In genomic region chr5:74214501-74215110, GRCm38 (mm10) we compare ENCODE assay signal across 8 mouse cellular contexts. TPM values are rescaled to one million over a fixed set of nuclear protein-coding genes. Genes with fewer than 3 reads are reported as not detected.
DNase-seq lines count a peak whose midpoint lies in the region; ATAC-seq and TF ChIP-seq lines count a peak whose summit lies in the region.

No protein-coding gene starts in this region.

- H3K4me2 ChIP-seq in heart, embryonic 12.5 days = no peak overlapping the region
- no peak overlapping the region for H3K4me2 ChIP-seq in neural tube, embryonic 11.5 days (ENCODE audit: low read depth)
- H3K4me2 ChIP-seq in hindbrain, embryonic 14.5 days (replicated peaks) = 0 out of 2 replicates have a peak overlapping the region, but pooled peaks have one; percentile 5
- H3K4me2 ChIP-seq in stomach, postnatal 0 days (replicated peaks; ENCODE audit: low read depth) = no peak overlapping the region

- no peak for TF ChIP-seq EP300 in stomach, postnatal 0 days (optimal IDR thresholded peaks at IDR 0.05)

- WGBS in heart, embryonic 12.5 days = 17% methylated on average over 7 of the region's 7 CpGs
- WGBS in neural tube, embryonic 11.5 days = 4% methylated on average over 7 of the region's 7 CpGs
- 5% methylated on average over 6 of the region's 7 CpGs for WGBS in hindbrain, embryonic 14.5 days
- WGBS in stomach, postnatal 0 days = 36% methylated on average over 7 of the region's 7 CpGs

- no peak for DNase-seq in heart, adult 11 months
- DNase-seq in neural tube, embryonic 11.5 days (ENCODE audit: low spot score) = no peak
- DNase-seq in neural tube, embryonic 10.5 days (ENCODE audit: extremely low spot score, low spot score) = no peak
- no peak for DNase-seq in hindbrain, embryonic 14.5 days (ENCODE audit: low spot score)
- no peak for DNase-seq in stomach, postnatal 0 days (ENCODE audit: low spot score)
- no peak for DNase-seq in right cerebral cortex, postnatal 36 days (ENCODE audit: low spot score in 2 of 2)
- no peak for DNase-seq in cerebellum, postnatal 4 days (ENCODE audit: low spot score in 2 of 2)

- no peak for ATAC-seq in heart, embryonic 12.5 days (ENCODE audit: insufficient number of reproducible peaks, low FRiP score)
- ATAC-seq in neural tube, embryonic 11.5 days (ENCODE audit: insufficient read depth, low FRiP score, low TSS enrichment) = peak; percentile 58; the same call in 1 of the 2 replicates
- ATAC-seq in hindbrain, embryonic 14.5 days (ENCODE audit: low FRiP score) = no peak
- no peak for ATAC-seq in stomach, postnatal 0 days (ENCODE audit: low FRiP score, low TSS enrichment)

- H3K4me3 ChIP-seq in heart, embryonic 12.5 days = no peak overlapping the region
- no peak overlapping the region for H3K4me3 ChIP-seq in neural tube, embryonic 11.5 days (ENCODE audit: low read depth, low read length)
- H3K4me3 ChIP-seq in hindbrain, embryonic 14.5 days (replicated peaks; ENCODE audit: low read length) = no peak overlapping the region
- H3K4me3 ChIP-seq in stomach, postnatal 0 days (ENCODE audit: low read depth, low read length) = no peak overlapping the region

- TF ChIP-seq CTCF in stomach, postnatal 0 days (IDR thresholded peaks at IDR 0.05; ENCODE audit: low read depth) = no peak

- H3K9me3 ChIP-seq in heart, embryonic 12.5 days (replicated peaks) = no peaks in the 10 kb centered on the region
- no peaks in the 10 kb centered on the region for H3K9me3 ChIP-seq in neural tube, embryonic 11.5 days (ENCODE audit: control insufficient read depth, low read length)
- no peaks in the 10 kb centered on the region for H3K9me3 ChIP-seq in hindbrain, embryonic 14.5 days (ENCODE audit: control insufficient read depth, low read length)
- no peaks in the 10 kb centered on the region for H3K9me3 ChIP-seq in stomach, postnatal 0 days (ENCODE audit: control insufficient read depth, low read length)

- H3K36me3 ChIP-seq in heart, embryonic 12.5 days = no peaks in the 10 kb centered on the region
- H3K36me3 ChIP-seq in neural tube, embryonic 11.5 days (ENCODE audit: control insufficient read depth, insufficient read depth, low read length) = no peaks in the 10 kb centered on the region
- no peaks in the 10 kb centered on the region for H3K36me3 ChIP-seq in hindbrain, embryonic 14.5 days (replicated peaks; ENCODE audit: control insufficient read depth, insufficient read depth)
- H3K36me3 ChIP-seq in stomach, postnatal 0 days (ENCODE audit: control insufficient read depth, insufficient read depth, low read length) = no peaks in the 10 kb centered on the region

- 0 out of 2 replicates have a peak overlapping the region, but pooled peaks have one; percentile 27 for H3K27ac ChIP-seq in heart, embryonic 12.5 days (ENCODE audit: poor library complexity, severe bottlenecking)
- 0 out of 2 replicates have a peak overlapping the region, but pooled peaks have one; percentile 21 for H3K27ac ChIP-seq in neural tube, embryonic 11.5 days (ENCODE audit: low read depth, low read length)
- H3K27ac ChIP-seq in hindbrain, embryonic 14.5 days = no peak overlapping the region
- H3K27ac ChIP-seq in stomach, postnatal 0 days (replicated peaks) = peak overlapping the region; percentile 58; the same call in 1 of the 2 replicates

- H3K27me3 ChIP-seq in heart, embryonic 12.5 days (replicated peaks) = no peaks in the 10 kb centered on the region
- no peaks in the 10 kb centered on the region for H3K27me3 ChIP-seq in neural tube, embryonic 11.5 days (ENCODE audit: control insufficient read depth, insufficient read depth, low read length)
- H3K27me3 ChIP-seq in hindbrain, embryonic 14.5 days (ENCODE audit: control insufficient read depth, insufficient read depth, low read length) = no peaks in the 10 kb centered on the region
- H3K27me3 ChIP-seq in stomach, postnatal 0 days (ENCODE audit: control insufficient read depth, insufficient read depth, low read length) = no peaks in the 10 kb centered on the region

- H3K9ac ChIP-seq in heart, embryonic 12.5 days = 0 out of 2 replicates have a peak overlapping the region, but pooled peaks have one; percentile 20
- no peak overlapping the region for H3K9ac ChIP-seq in neural tube, embryonic 11.5 days (ENCODE audit: low read length)
- H3K9ac ChIP-seq in hindbrain, embryonic 14.5 days = no peak overlapping the region
- H3K9ac ChIP-seq in stomach, postnatal 0 days (ENCODE audit: low read length) = no peak overlapping the region

- peaks cover 32% of the 10 kb centered on the region for H3K4me1 ChIP-seq in heart, embryonic 12.5 days (replicated peaks)
- H3K4me1 ChIP-seq in neural tube, embryonic 11.5 days (ENCODE audit: control insufficient read depth, insufficient read depth, low read length) = peaks cover 8% of the 10 kb centered on the region; the same call in 1 of the 2 replicates
- peaks cover 9% of the 10 kb centered on the region; the same call in 1 of the 2 replicates for H3K4me1 ChIP-seq in hindbrain, embryonic 14.5 days (replicated peaks; ENCODE audit: control insufficient read depth, insufficient read depth, low read length)
- H3K4me1 ChIP-seq in stomach, postnatal 0 days (replicated peaks; ENCODE audit: control insufficient read depth, insufficient read depth) = 0 out of 2 replicates have a peak, but pooled peaks cover 8% of the 10 kb centered on the region

RNA-seq across cellular contexts. Expression of gene Rasl11b, which starts 19.5 kb away (rescaled TPM):
- polyA plus RNA-seq in heart, embryonic 12.5 days (2016; fragmentation: Nextera tagmentation; extraction: Ambion mirVana) = 107 TPM in 2 replicates
- polyA plus RNA-seq in neural tube, embryonic 11.5 days (2014; fragmentation: Nextera tagmentation; extraction: Ambion mirVana) = 38.7 and 41.3 TPM in 2 replicates
- polyA plus RNA-seq in hindbrain, embryonic 14.5 days (2014; fragmentation: Nextera tagmentation; extraction: Ambion mirVana) = 15.4 and 16.5 TPM in 2 replicates
- polyA plus RNA-seq in stomach, postnatal 0 days (2015; fragmentation: Nextera tagmentation; extraction: Ambion mirVana) = 33.6 and 45.0 TPM in 2 replicates
